Mouse (Mus musculus) testis, postnatal 14 days (tissue): ENCODE results near the gene Zfp740.

Experiments used
- DNase-seq: peaks from one replicate; pipeline ENCODE4 v3.0.0; 2021; ENCODE audit warnings: low spot score

Gene Zfp740

DNA sequence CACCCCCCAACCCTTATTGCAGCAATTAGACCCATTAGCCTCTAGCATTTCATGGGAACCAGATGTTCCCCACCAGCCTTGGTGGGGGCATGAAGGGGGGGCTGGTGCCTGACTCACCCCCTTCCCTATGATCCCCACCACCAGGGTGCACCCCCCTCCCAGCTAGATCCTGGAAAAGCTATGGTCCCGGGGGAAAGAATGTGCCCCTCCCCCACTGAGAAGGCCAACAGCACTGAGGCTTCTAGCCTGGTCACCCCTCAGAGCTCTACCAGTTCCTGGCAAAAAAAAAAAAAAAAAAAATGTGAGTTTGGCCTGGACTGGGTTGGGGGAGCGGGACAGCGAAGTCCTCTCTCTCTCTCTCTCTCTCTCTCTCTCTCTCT is 45.8 kb downstream of the Zfp740 start:
- DNase-seq: no peak

DNA sequence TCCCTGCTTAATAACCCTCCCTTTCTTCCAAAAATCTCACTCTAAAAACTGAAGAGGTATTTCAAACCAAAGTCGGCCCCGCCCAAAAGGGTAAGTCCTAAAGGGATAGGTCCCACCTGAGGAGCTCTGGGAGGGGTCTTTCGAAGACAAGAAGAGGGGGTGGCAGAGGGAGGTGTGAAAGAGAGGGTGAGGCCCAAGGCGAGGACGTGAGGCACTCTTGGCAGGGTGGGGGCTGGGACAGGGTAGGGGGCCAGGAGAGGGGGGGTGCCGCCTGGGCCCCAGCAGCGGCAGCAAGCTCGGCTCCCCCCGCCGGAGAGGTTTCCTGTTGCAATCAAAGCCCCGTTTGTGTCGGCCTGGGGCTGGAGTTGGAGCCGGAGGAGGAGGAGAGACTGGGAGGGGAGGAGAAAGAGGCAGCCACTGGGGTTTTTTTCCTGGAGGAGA is 46.2 kb downstream of the Zfp740 start:
- DNase-seq: no peak

DNA sequence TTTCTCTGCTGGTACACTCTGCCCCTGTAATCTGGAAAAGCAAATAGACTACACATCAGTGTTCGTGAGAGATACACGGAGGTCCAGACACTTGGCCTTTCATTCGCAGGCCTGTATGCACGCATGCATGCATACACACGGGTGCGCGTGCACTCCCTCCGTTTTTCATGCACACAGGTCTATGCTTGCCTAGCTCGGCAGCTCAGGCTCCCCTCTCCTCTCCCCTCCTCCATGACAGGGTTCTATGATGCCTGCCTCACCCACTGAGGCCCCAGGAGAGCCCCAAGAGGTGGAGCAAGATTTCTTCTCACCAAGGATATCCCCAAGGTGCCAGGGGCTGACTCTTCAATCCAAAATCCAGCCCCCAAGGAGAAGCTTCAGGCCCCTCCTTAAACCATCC is 46.9 kb downstream of the Zfp740 start:
- no peak for DNase-seq

DNA sequence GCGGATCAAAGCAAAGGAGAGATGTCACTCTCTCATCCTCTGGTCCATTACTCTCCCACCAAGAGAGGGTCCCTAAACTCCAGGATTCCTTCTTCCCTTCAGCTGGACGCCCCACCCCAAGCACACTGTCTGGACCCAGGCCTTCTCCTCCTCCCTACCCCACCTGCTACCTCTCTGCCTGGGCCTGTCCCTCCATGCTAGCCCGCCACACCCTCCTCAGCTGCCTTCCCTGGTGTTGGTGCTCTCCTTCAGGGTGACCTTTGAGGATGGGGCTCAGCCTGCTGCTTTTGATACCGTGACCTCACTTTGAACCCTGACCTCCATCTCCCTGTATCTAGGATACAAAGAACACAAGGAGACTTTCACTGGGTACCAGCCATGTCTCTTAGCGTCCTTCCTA is 47.5 kb downstream of the Zfp740 start:
- DNase-seq: no peak

DNA sequence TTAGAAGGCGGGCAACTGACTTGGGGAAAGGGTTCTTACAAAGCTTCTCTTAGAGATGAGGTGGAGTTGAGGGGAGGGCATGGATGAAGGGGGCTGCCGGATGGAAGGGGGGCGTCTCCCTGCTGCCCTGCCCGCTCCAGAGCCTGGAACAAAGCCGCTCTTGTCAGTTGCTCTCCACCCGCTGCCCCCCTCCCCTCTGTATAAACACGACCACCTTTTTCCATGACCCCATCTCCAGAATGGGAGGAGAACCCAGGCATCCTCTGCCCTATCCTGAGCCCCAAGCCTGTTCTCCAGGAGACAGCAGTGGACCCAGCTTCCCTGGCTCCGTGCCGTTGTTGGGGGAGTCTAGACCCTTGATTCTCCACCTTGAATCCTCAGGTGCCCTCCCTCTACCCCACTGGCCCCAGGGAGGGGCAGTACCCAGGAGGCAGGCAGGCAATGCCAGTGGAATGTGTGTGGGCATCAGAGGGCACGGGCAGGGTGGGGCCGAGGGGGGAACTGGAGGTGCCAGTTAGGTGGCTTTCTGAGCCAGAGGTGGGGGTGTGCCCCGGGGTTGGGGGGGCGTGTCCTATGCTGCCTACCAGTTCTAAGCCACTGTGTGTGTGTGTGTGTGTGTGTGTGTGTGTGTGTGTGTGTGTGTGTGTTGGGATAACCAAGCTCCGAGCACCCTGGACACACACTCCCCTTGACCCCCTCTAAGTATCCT is 52.7 kb downstream of the Zfp740 start:
- DNase-seq: no peak

DNA sequence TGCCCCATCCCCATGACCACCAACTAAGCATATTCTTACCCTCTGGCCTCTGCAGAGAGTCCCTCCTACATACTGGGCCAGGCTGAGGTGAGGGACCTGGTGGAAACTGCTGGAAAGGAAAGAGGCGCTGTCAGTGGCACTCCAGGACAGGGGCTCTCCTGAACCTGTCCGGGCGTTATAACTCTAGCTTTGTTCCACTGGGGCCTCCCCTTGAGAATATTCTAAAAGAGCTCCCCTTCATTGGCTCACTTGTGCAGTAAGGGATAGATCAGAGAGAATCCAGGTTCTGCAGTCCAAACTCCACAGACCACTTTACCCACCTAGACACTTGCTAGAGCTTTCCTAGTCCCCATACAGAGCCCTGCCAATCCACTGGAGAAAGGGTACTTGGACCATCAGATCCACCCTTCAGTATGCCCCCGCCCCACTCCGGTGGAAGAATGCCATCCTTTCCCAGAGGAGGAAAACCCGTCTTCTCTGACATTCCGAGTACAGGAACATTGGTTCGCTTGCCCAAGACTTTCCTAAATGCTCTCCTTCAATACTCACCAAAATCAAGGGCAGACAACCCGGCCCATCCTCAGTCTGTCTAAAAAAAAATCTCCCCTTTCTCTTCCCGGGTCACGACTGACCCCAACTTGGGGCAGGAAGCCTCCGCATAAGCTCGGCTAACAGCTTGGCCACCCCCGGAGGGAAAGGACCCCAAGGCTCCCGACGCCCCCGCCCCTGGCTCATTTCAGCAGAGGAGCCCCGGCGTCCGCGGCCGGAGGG is 53.6 kb downstream of the Zfp740 start:
- no peak for DNase-seq

DNA sequence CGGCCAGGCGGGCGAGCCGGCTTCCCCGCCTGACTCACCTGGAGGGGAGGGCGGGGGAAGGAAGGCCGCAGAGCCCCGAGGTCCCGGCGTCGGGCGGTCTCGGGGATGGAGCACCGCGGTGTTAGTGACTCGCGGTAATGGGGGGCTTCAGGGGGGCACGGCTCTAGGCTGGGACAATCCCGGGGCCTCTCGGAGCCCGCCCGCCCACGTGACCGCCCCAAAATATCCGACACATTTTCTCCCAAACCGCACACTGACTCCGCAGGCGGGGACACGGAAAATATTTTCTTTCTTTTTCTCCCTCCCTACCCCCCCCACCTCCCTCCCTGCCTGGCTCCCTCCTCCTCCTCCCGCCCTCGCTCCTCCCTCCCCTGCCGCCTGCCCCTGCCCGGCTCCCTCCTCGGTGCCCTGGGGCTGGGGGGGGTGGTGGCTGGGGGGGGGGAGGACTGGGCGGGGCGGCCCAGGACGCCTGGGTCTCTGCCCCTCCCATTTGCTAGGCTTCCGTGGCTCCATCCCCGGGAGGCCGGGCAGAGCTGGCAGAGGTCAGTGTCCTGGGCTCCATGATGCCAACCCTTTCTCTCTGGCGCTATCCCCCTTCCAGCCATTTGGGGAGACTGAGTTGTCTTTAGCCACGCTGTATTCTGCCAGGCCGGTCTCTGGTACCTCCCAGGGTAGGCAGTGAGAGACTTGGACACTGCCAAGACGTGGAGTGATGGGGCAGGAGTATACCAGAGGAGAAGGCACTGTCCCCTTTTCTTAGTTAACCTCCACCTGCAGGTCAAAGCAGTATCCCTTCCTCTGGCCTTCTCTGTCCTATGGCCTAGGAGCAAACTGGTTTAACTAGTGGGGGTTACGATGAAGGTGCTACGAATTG is 54.4 kb downstream of the Zfp740 start, which contains the start of gene Rarg:
Gene Rarg (minus strand): TSS at position 316 of the 874 bp plus-strand sequence.
- DNase-seq: no peak

DNA sequence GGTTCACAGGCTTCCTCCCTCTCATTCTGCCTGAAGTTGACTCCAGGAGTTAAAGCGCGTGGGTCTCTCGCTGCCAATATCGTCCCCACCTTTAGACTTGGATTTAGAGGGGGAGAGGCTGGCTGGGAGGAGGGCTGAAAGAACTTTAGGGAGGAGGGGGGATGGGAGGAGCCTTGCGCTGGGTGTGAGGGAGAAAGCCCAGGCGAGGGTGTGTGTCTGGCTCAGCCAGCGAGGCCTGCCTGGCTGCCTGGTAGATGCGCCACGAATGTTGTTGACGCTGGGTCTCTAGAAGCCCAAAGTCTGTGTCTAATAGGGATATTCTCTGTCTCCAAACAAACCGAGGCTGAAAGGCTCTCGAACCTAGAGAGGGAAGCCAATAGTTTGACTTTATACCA is 55.0 kb downstream of the Zfp740 start:
- no peak for DNase-seq

DNA sequence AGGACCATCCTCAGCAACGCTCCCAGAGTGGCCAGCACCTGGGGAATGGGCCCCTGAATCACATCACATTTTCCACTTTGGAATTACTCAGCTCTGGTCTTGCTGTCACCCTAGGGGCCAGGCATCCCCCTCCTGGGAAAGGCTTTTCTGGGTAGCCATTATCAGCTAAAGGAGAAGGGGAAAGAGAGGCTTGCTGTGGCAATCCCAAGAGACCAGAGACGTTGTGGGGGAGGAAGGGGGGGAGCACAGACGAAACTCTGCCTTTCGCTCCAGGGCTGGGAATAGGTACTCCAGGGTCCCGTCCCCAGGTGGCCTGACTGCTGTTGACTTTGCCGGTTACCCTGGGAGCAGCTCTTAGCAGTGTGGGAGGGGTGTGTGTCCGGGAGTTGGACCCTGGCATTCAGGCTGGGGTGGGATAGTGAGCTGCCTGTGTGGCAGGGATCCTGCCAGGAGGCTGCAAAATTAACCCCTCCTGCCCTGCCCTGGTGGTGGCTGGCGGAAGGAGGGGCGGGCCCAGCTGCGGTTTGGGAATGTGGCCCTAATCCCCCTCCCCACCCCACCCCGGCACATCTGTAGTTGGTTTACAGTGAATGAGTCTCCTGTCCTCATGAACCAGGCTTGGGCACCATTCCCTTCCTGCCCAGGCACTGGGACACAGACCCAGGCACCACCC is 55.7 kb downstream of the Zfp740 start:
- no peak for DNase-seq

DNA sequence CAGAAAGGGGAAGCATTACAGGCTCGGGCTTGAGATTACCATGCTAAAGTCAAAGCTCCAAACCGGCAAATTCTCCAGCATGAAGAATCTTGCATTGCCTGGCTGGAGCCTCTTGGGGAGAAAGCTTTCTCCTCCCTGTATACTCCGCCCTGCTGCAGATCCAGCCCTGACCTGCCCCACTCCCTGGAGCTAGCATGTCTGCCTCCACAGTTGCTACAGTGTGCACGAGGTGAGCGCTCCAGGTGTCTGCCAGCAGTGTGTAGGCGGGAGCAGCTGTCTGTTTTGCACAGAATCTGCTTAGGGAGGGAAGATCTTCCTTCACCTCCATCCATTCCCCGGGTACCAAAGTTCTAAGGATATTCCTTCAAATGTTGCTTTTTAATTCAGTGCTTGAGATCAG is 59.5 kb downstream of the Zfp740 start:
- DNase-seq: peak; percentile 82

DNA sequence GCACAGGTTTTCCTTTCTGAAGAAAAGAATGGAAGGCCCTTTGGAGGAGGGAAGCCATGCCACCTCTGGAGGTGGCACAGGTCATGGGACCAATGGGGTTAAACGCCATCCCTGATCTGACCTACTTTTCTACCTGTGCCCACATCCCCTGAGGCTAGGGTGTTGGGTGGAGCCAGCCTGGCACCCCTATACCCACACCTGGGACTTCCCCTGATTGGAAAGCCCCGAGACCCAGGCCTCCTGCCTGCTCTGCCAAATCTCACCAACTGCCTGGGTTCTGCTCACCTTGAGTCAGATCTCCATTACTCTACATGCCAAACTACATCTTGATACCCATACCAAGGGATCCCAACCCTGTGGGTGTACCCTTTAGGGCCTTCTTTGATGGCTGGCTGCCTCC is 60.0 kb downstream of the Zfp740 start:
- DNase-seq: no peak
